Mouse (Mus musculus) stomach, embryonic 16.5 days (tissue): ENCODE data around the gene Fbxl13. TPM values are rescaled to one million over a fixed set of nuclear protein-coding genes. Genes with fewer than 3 reads are reported as not detected.
"Not testable (repeated sequence)": the region's sequence is repeated elsewhere in the genome, so short reads cannot be mapped to it uniquely, and the experiment has no call there.

Experiments
- ATAC-seq: fragments of 200-750 bp; cut with Nextera tagmentation; 2 replicates; pipeline ENCODE4 v1.8.0; 2017; ENCODE audit warnings: moderate number of reproducible peaks, moderate TSS enrichment; ENCODE audit not compliant: insufficient read depth, low FRiP score
- H3K27ac ChIP-seq: fragments of 300-500 bp; sonication (generic); 2 replicates; pipeline ENCODE4 v1.5.1; 2014; ENCODE audit warnings: low read length
- H3K27me3 ChIP-seq: fragments of 300-500 bp; sonication (generic); 2 replicates; pipeline ENCODE4 v1.6.1; 2014; ENCODE audit warnings: low read length, control low read depth, mixed read lengths; ENCODE audit not compliant: control insufficient read depth, insufficient read depth
- H3K36me3 ChIP-seq: fragments of 300-500 bp; sonication (generic); 2 replicates; pipeline ENCODE4 v1.6.1; 2014; ENCODE audit warnings: low read length; ENCODE audit not compliant: control insufficient read depth, insufficient read depth
- H3K4me1 ChIP-seq: fragments of 300-500 bp; sonication (generic); 2 replicates; pipeline ENCODE4 v1.6.1; 2014; ENCODE audit warnings: low read length, control low read depth, mixed read lengths; ENCODE audit not compliant: control insufficient read depth, insufficient read depth
- H3K4me2 ChIP-seq: fragments of 300-500 bp; sonication (generic); 2 replicates; pipeline ENCODE4 v1.6.1; 2014; ENCODE audit warnings: low read depth, low read length, mixed read lengths
- H3K4me3 ChIP-seq: fragments of 300-500 bp; sonication (generic); replicated peaks from 2 replicates; pipeline ENCODE4 v1.5.1; 2014; ENCODE audit warnings: mild to moderate bottlenecking, low read length
- H3K9ac ChIP-seq: fragments of 300-500 bp; sonication (generic); 2 replicates; pipeline ENCODE4 v1.6.1; 2014; ENCODE audit warnings: low read length
- H3K9me3 ChIP-seq: fragments of 300-500 bp; sonication (generic); replicated peaks from 2 replicates; pipeline ENCODE4 v1.6.1; 2016; ENCODE audit warnings: low read length, control low read depth; ENCODE audit not compliant: control insufficient read depth
- WGBS: fragments of 180-500 bp; shearing (Covaris S2); extraction: QIAGEN DNeasy Blood & Tissue Kit; methylation state at CpG from one replicate; pipeline ENCODE4 v1.1.7; 2014; 5-methylcytosine and 5-hydroxymethylcytosine counted together
- polyA plus RNA-seq: library from polyadenylated mRNA; unstranded; fragments of >200 nt; fragmentation: Nextera tagmentation; extraction: Ambion mirVana; gene quantifications from 2 replicates; pipeline ENCODE4 v1.2.1, GENCODE M21; 2015

The Fbxl13 gene
- polyA plus RNA-seq, 1 experiment from 2014 or later, result 0.31 TPM

GRCm38 (mm10) chr5:21643606-21644005, 1.8 kb downstream of the Fbxl13 start:
- WGBS, result 30% methylated on average over 1 of the region's 1 CpGs
- Histone ChIP-seq H3K27ac (no peak overlapping the region), H3K36me3 (no peaks in the 10 kb centered on the region), H3K4me3 (no peak overlapping the region), H3K4me1 (peaks cover 18% of the 10 kb centered on the region), H3K9ac (no peak overlapping the region), H3K4me2 (no peak overlapping the region), H3K27me3 (no peaks in the 10 kb centered on the region), H3K9me3 (no peaks in the 10 kb centered on the region)
- ATAC-seq, result no peak

DNA sequence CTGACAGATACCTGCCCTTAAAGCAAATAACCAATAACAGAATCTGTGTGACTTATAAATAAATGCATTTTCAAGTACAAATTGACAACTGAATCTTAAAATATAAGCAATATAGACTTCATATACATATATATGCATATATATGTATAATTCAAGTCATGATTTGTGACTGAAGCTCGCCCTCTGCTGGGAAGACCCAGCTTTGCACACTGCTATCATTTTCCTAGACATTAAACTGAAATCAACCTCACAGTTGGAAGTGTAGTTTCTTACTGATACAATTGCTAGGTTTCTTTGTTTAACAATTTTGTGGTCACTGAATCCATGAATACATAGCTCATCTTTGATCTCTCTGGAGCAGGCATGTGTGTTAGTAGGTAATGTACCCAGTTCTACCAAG, 4.5 kb downstream of the Fbxl13 start:
- H3K4me2 ChIP-seq, result no peak overlapping the region
- H3K9me3 ChIP-seq, result no peaks in the 10 kb centered on the region
- H3K4me3 ChIP-seq, result no peak overlapping the region
- H3K27ac ChIP-seq, result no peak overlapping the region
- H3K4me1 ChIP-seq, result 0 out of 2 replicates have a peak, but pooled peaks cover 6% of the 10 kb centered on the region
- no peaks in the 10 kb centered on the region for H3K27me3 ChIP-seq
- WGBS, result 0% methylated on average over 1 of the region's 1 CpGs
- H3K36me3 ChIP-seq, result no peaks in the 10 kb centered on the region
- no peak for ATAC-seq
- H3K9ac ChIP-seq, result no peak overlapping the region

GRCm38 (mm10) chr5:21625916-21626315, 19.5 kb downstream of the Fbxl13 start:
- H3K9ac ChIP-seq, result no peak overlapping the region
- no peaks in the 10 kb centered on the region for H3K4me1 ChIP-seq
- H3K36me3 ChIP-seq, result no peaks in the 10 kb centered on the region
- H3K27me3 ChIP-seq, result no peaks in the 10 kb centered on the region
- H3K27ac ChIP-seq, result no peak overlapping the region
- H3K4me3 ChIP-seq, result no peak overlapping the region
- no peak for ATAC-seq
- H3K4me2 ChIP-seq, result no peak overlapping the region
- no peaks in the 10 kb centered on the region for H3K9me3 ChIP-seq

- Histone ChIP-seq H3K4me1 (no peaks in the 10 kb centered on the region), H3K4me3 (no peak overlapping the region), H3K4me2 (no peak overlapping the region), H3K9ac (no peak overlapping the region), H3K36me3 (no peaks in the 10 kb centered on the region), H3K27ac (no peak overlapping the region), H3K27me3 (no peaks in the 10 kb centered on the region), H3K9me3 (no peaks in the 10 kb centered on the region)
- ATAC-seq, result no peak
- WGBS, result 63% methylated on average over 3 of the region's 3 CpGs
Measured at GRCm38 (mm10) chr5:21616450-21617009, 28.9 kb downstream of the Fbxl13 start.

DNA sequence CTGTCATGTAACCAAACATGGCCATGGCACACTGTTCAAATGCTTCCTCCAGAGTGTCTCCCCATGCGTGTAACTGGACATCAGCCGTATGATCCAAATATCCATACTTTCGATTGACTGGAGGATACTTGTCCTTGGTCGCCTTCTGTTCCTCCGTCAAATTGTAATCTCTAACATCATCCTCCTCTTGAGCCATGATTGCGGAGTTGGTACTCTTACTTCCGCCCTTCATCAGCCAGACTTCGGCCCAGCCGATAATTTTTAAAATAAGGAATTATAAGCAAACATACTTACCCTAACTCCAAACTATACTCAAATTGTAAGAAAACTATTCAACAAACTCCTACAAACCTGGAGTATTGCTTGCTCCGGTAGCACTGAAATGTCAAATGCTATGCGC, 31.1 kb downstream of the Fbxl13 start:
- H3K27ac ChIP-seq, H3K9me3 ChIP-seq, H3K27me3 ChIP-seq, H3K9ac ChIP-seq, ATAC-seq, H3K4me2 ChIP-seq, H3K4me3 ChIP-seq, H3K36me3 ChIP-seq, H3K4me1 ChIP-seq: not testable (repeated sequence)
- 93% methylated on average over 11 of the region's 11 CpGs for WGBS

DNA sequence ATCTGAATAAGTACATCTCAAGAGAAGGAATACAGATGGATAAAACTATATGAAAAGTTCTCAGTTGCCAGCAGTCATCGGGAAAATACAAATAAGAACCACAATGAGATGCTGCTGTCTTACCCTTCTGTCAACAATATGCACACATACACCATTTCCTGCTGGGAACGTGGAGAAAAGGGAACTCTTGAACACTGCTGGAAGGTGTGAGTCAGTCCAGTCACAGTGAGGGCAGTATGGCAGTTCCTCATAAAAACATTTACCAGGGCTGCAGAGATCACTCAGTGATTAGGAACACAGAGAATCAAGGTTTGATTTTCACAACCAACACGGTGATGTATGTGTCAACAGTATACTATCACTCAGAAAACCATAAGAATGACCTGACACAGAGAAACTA, 34.4 kb downstream of the Fbxl13 start:
- H3K36me3 ChIP-seq, result no peaks in the 10 kb centered on the region
- WGBS, result 63% methylated on average over 3 of the region's 3 CpGs
- no peak overlapping the region for H3K4me2 ChIP-seq
- H3K27me3 ChIP-seq, result no peaks in the 10 kb centered on the region
- no peaks in the 10 kb centered on the region; the same call in 1 of the 2 replicates for H3K9me3 ChIP-seq
- H3K27ac ChIP-seq, result no peak overlapping the region
- no peaks in the 10 kb centered on the region for H3K4me1 ChIP-seq
- no peak overlapping the region for H3K9ac ChIP-seq
- ATAC-seq, result no peak
- H3K4me3 ChIP-seq, result no peak overlapping the region

DNA sequence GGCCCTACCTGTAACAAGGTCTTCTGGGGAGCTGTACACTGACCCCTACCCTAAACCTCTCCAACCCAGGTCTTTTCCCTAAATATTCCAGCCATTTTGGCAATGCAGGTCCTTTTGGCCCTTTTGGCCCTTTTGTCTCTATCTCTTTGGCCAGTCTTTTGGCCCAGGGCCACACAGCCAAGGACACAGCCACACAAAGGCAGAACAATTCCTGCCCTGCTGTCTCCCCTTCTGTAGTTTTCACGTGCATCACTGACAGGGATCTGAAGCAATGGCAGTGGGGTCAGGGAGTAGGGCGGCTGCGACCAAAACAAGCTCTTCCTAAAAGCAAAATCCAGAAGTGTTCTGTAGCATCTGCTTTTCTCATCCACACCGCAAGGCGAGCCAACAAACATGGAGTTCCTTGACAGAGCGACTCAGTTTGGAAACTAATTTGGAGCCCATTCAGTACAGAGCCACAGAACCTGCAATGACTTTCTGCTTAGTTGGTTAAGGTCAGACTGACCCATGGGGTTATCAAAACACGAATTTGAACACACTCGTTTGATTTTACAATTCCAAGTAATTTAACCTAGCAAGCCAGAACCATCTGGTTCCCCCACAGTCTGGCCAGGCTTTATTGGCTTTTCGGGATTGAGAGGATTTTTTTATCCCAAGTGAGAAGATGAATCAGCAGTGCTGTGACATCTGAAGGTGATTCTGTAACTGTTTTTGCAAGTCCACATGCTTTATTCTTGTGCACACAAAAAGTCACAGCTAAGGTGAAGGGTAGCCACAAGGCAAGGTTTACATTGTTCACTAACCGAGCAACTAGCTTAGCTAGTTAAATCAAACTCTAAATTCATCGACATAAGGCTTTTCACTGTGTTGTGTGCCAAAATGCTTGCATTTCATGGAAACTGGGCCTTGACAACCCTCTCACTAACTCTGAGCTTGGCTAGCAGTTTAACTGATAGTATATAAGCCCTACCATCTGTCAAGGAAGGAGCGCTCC, 36.8 kb downstream of the Fbxl13 start:
- Histone ChIP-seq H3K27ac (no peak overlapping the region), H3K27me3 (no peaks in the 10 kb centered on the region), H3K9me3 (no peaks in the 10 kb centered on the region; the same call in 1 of the 2 replicates), H3K4me2 (no peak overlapping the region), H3K4me3 (no peak overlapping the region), H3K4me1 (no peaks in the 10 kb centered on the region), H3K9ac (no peak overlapping the region), H3K36me3 (no peaks in the 10 kb centered on the region)
- WGBS, result 70% methylated on average over 12 of the region's 12 CpGs
- no peak for ATAC-seq

DNA sequence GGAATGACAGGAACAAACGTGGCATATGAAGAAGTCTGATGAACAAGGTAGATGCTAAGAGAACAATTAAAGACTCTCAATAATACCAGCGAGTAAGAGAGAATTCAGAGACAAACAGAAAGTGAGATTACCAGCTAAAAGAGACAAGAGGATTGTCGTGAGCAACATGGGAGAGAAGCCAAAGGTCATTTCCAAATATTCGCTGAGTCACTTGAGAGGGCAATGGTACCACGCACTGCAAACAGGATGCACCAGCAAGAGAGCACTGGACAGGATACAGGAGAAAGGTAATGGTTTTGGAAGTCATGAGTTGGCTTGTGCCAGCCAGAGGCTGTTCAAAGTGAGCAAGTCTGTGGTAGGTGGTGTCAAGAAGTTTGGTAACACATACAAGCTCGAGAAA, 39.5 kb downstream of the Fbxl13 start:
- Histone ChIP-seq H3K9me3 (no peaks in the 10 kb centered on the region; the same call in 1 of the 2 replicates), H3K27me3 (no peaks in the 10 kb centered on the region), H3K4me1 (no peaks in the 10 kb centered on the region), H3K27ac (no peak overlapping the region), H3K4me3 (no peak overlapping the region), H3K9ac (no peak overlapping the region), H3K4me2 (no peak overlapping the region), H3K36me3 (no peaks in the 10 kb centered on the region)
- 62% methylated on average over 6 of the region's 6 CpGs for WGBS
- no peak for ATAC-seq

- Histone ChIP-seq H3K4me1 (no peaks in the 10 kb centered on the region), H3K27ac (no peak overlapping the region), H3K4me2 (no peak overlapping the region), H3K27me3 (no peaks in the 10 kb centered on the region), H3K36me3 (no peaks in the 10 kb centered on the region), H3K4me3 (no peak overlapping the region), H3K9ac (no peak overlapping the region), H3K9me3 (no peaks in the 10 kb centered on the region)
- 90% methylated on average over 4 of the region's 4 CpGs for WGBS
- ATAC-seq, result 0 out of 2 replicates have a peak, but pooled peaks have one; percentile 10
Measured at GRCm38 (mm10) chr5:21599961-21600360, 45.5 kb downstream of the Fbxl13 start.
